9 mouse cellular contexts compared by ENCODE assay signal in genomic region chr2:118491741-118492395, GRCm38 (mm10). TPM values are rescaled to one million over a fixed set of nuclear protein-coding genes. Genes with fewer than 3 reads are reported as not detected.
DNase-seq lines count a peak whose midpoint lies in the region; ATAC-seq and TF ChIP-seq lines count a peak whose summit lies in the region.
"Had no signal": no experiment of that assay in that cellular context is flagged by ENCODE, and none has a peak within 500 bp of the region (broad histone marks: within the 10 kb centered on the region; RNA-seq: fewer than 3 reads in every experiment).

No protein-coding gene starts in this region.

- TF ChIP-seq EP300 in heart, postnatal 0 days (IDR thresholded peaks at IDR 0.05; ENCODE audit: low read depth), result no peak

- no peak overlapping the region for H3K4me3 ChIP-seq in heart, postnatal 0 days (ENCODE audit: low read depth, low read length)
- H3K4me3 ChIP-seq in lung, embryonic 15.5 days, result no peak overlapping the region
- no peak overlapping the region for H3K4me3 ChIP-seq in lung, adult 2 months (replicated peaks; ENCODE audit: extremely low read depth, low read depth, low read length)
- H3K4me3 ChIP-seq in embryonic facial prominence, embryonic 14.5 days (ENCODE audit: low read depth, low read length), result no peak overlapping the region
- H3K4me3 ChIP-seq: limb, embryonic 12.5 days; midbrain, embryonic 15.5 days had no signal

- H3K9me3 ChIP-seq in heart, postnatal 0 days (replicated peaks; ENCODE audit: control insufficient read depth, low read length), result no peaks in the 10 kb centered on the region
- H3K9me3 ChIP-seq in lung, embryonic 15.5 days, result no peaks in the 10 kb centered on the region
- 0 out of 2 replicates have a peak, but pooled peaks cover 3% of the 10 kb centered on the region for H3K9me3 ChIP-seq in embryonic facial prominence, embryonic 14.5 days (ENCODE audit: control insufficient read depth, low read length)
- H3K9me3 ChIP-seq: limb, embryonic 12.5 days; midbrain, embryonic 15.5 days had no signal

- H3K27me3 ChIP-seq in heart, postnatal 0 days (ENCODE audit: control insufficient read depth, insufficient read depth, low read length), result no peaks in the 10 kb centered on the region
- H3K27me3 ChIP-seq in lung, embryonic 15.5 days, result no peaks in the 10 kb centered on the region
- H3K27me3 ChIP-seq in embryonic facial prominence, embryonic 14.5 days (replicated peaks; ENCODE audit: control insufficient read depth, insufficient read depth, low read length), result no peaks in the 10 kb centered on the region
- H3K27me3 ChIP-seq: limb, embryonic 12.5 days; midbrain, embryonic 15.5 days had no signal

- H3K36me3 ChIP-seq in heart, postnatal 0 days (replicated peaks; ENCODE audit: control insufficient read depth, insufficient read depth, low read length), result no peaks in the 10 kb centered on the region
- H3K36me3 ChIP-seq in lung, embryonic 15.5 days, result no peaks in the 10 kb centered on the region
- H3K36me3 ChIP-seq in embryonic facial prominence, embryonic 14.5 days (ENCODE audit: control insufficient read depth, insufficient read depth, low read length), result no peaks in the 10 kb centered on the region
- H3K36me3 ChIP-seq: limb, embryonic 12.5 days; midbrain, embryonic 15.5 days had no signal

- no peak for DNase-seq in heart, postnatal 0 days (ENCODE audit: low spot score)
- no peak for DNase-seq in heart, adult 18-20 months
- no peak for DNase-seq in lung, adult 2 months
- no peak for DNase-seq in embryonic facial prominence, embryonic 14.5 days (ENCODE audit: low spot score)
- peak; percentile 76 for DNase-seq in thymus, postnatal 14 days
- no peak for DNase-seq in right cerebral cortex, postnatal 10 days (ENCODE audit: low spot score in 2 of 2)

- H3K4me2 ChIP-seq in heart, postnatal 0 days (ENCODE audit: low read depth, low read length), result no peak overlapping the region
- no peak overlapping the region for H3K4me2 ChIP-seq in lung, embryonic 15.5 days
- no peak overlapping the region for H3K4me2 ChIP-seq in embryonic facial prominence, embryonic 14.5 days (ENCODE audit: low read depth, low read length)
- H3K4me2 ChIP-seq: limb, embryonic 12.5 days; midbrain, embryonic 15.5 days had no signal

- no peak for TF ChIP-seq POLR2A in lung, adult 2 months (IDR thresholded peaks at IDR 0.05; ENCODE audit: borderline replicate concordance, extremely low read depth, low read depth, low read length)

- no peak for ATAC-seq in heart, postnatal 0 days (ENCODE audit: insufficient read depth, low read depth)
- ATAC-seq in lung, embryonic 15.5 days (ENCODE audit: borderline replicate concordance, extremely low read depth, low FRiP score, low TSS enrichment), result no peak
- ATAC-seq in embryonic facial prominence, embryonic 14.5 days (ENCODE audit: low read depth), result no peak
- ATAC-seq: midbrain, embryonic 15.5 days had no signal

- no peak for TF ChIP-seq CTCF in heart, postnatal 0 days (IDR thresholded peaks at IDR 0.05; ENCODE audit: low read depth)
- no peak for TF ChIP-seq CTCF in lung, adult 2 months (IDR thresholded peaks at IDR 0.05; ENCODE audit: insufficient read depth, low read length)

- H3K27ac ChIP-seq in heart, postnatal 0 days (ENCODE audit: low read depth), result peak overlapping the region; percentile 36; the same call in 1 of the 2 replicates
- peak overlapping the region; percentile 64 for H3K27ac ChIP-seq in lung, embryonic 15.5 days
- peak overlapping the region; percentile 33; the same call in 1 of the 2 replicates for H3K27ac ChIP-seq in embryonic facial prominence, embryonic 14.5 days (replicated peaks; ENCODE audit: low read depth, low read length)
- H3K27ac ChIP-seq: limb, embryonic 12.5 days; midbrain, embryonic 15.5 days had no signal

- WGBS in heart, postnatal 0 days, result 78% methylated on average over 4 of the region's 4 CpGs
- 76% methylated on average over 4 of the region's 4 CpGs for WGBS in lung, embryonic 15.5 days
- 80% methylated on average over 4 of the region's 4 CpGs for WGBS in lung, adult 2 months
- WGBS in embryonic facial prominence, embryonic 14.5 days, result 63% methylated on average over 4 of the region's 4 CpGs

- H3K9ac ChIP-seq in heart, postnatal 0 days (replicated peaks; ENCODE audit: low read depth, low read length), result no peak overlapping the region
- H3K9ac ChIP-seq in lung, embryonic 15.5 days, result no peak overlapping the region
- no peak overlapping the region for H3K9ac ChIP-seq in embryonic facial prominence, embryonic 14.5 days (ENCODE audit: low read depth, low read length)
- H3K9ac ChIP-seq: limb, embryonic 12.5 days; midbrain, embryonic 15.5 days had no signal

- H3K4me1 ChIP-seq in heart, postnatal 0 days (ENCODE audit: control insufficient read depth, insufficient read depth), result peaks cover 14% of the 10 kb centered on the region; the same call in 1 of the 2 replicates
- peaks cover 44% of the 10 kb centered on the region for H3K4me1 ChIP-seq in lung, embryonic 15.5 days
- peaks cover 24% of the 10 kb centered on the region for H3K4me1 ChIP-seq in lung, adult 2 months (ENCODE audit: control insufficient read depth, insufficient read depth, low read length)
- peaks cover 11% of the 10 kb centered on the region; the same call in 1 of the 2 replicates for H3K4me1 ChIP-seq in embryonic facial prominence, embryonic 14.5 days (ENCODE audit: control insufficient read depth, insufficient read depth, low read length)
- H3K4me1 ChIP-seq: midbrain, embryonic 15.5 days had no signal

RNA-seq across cellular contexts. Expression of gene Srp14, which starts 12.4 kb away (rescaled TPM):
- total RNA-seq in heart, postnatal 0 days (2014; rRNA removed; ENCODE audit: low replicate concordance), result 123 and 141 TPM in 2 replicates
- 210 and 219 TPM in 2 replicates for polyA plus RNA-seq in heart, postnatal 0 days (2015; fragmentation: Nextera tagmentation; extraction: Ambion mirVana)
- 100 to 1,000 TPM; 131 to 136 TPM for total RNA-seq in heart, adult 18-20 months (2021)
- 238 and 244 TPM in 2 replicates for polyA plus RNA-seq in lung, embryonic 15.5 days (2015; fragmentation: Nextera tagmentation; extraction: Ambion mirVana)
- polyA plus RNA-seq in lung, adult 2 months (2012; rRNA removed), result 53.4 and 70.5 TPM in 2 replicates
- polyA plus RNA-seq in embryonic facial prominence, embryonic 14.5 days (2014; fragmentation: Nextera tagmentation; extraction: Ambion mirVana), result 237 and 260 TPM in 2 replicates

RNA-seq across cellular contexts. Expression of gene Bmf, which starts 57.6 kb away (rescaled TPM):
- total RNA-seq in heart, postnatal 0 days (2014; rRNA removed; ENCODE audit: low replicate concordance), result 12.7 and 14.5 TPM in 2 replicates
- 1.5 and 1.6 TPM in 2 replicates for polyA plus RNA-seq in heart, postnatal 0 days (2015; fragmentation: Nextera tagmentation; extraction: Ambion mirVana)
- total RNA-seq in heart, adult 18-20 months (2021), result 1 to 10 TPM; 5.2 to 5.4 TPM
- 5.5 and 8.5 TPM in 2 replicates for polyA plus RNA-seq in lung, embryonic 15.5 days (2015; fragmentation: Nextera tagmentation; extraction: Ambion mirVana)
- 31.5 and 35.9 TPM in 2 replicates for polyA plus RNA-seq in lung, adult 2 months (2012; rRNA removed)
- polyA plus RNA-seq in embryonic facial prominence, embryonic 14.5 days (2014; fragmentation: Nextera tagmentation; extraction: Ambion mirVana), result 5.6 and 7.6 TPM in 2 replicates
